Comparison of ENCODE assay signal across 23 mouse cellular contexts in genomic region chr2:167506546-167507260, GRCm38 (mm10). TPM values are rescaled to one million over a fixed set of nuclear protein-coding genes. Genes with fewer than 3 reads are reported as not detected.
DNase-seq lines count a peak whose midpoint lies in the region; ATAC-seq and TF ChIP-seq lines count a peak whose summit lies in the region.
"Had no signal": no experiment of that assay in that cellular context is flagged by ENCODE, and none has a peak within 500 bp of the region (broad histone marks: within the 10 kb centered on the region; RNA-seq: fewer than 3 reads in every experiment).

No protein-coding gene starts in this region.

- TF ChIP-seq POLR2A in cerebellum, adult 2 months (IDR thresholded peaks at IDR 0.05; ENCODE audit: borderline replicate concordance, insufficient read depth, low read length), result no peak

- H3K27me3 ChIP-seq in cerebellum, adult 2 months (ENCODE audit: control insufficient read depth, insufficient read depth, low read length), result no peaks in the 10 kb centered on the region
- H3K27me3 ChIP-seq in heart, embryonic 11.5 days (ENCODE audit: control insufficient read depth, insufficient read depth, low read length), result no peaks in the 10 kb centered on the region
- H3K27me3 ChIP-seq in lung, postnatal 0 days (replicated peaks; ENCODE audit: insufficient read depth, low read length), result no peaks in the 10 kb centered on the region
- H3K27me3 ChIP-seq: heart, embryonic 15.5 days; limb, embryonic 12.5 days; lung, embryonic 15.5 days had no signal

- H3K4me3 ChIP-seq in cerebellum, adult 2 months (replicated peaks; ENCODE audit: insufficient read depth, low read depth, low read length), result peak overlapping the region; percentile 16
- H3K4me3 ChIP-seq in heart, embryonic 11.5 days (ENCODE audit: low read depth, low read length), result no peak overlapping the region
- H3K4me3 ChIP-seq in lung, postnatal 0 days (ENCODE audit: low read depth, low read length), result no peak overlapping the region
- H3K4me3 ChIP-seq: heart, adult 2 months; heart, embryonic 15.5 days; limb, embryonic 12.5 days; lung, embryonic 15.5 days; myocyte had no signal

- peaks cover 12% of the 10 kb centered on the region for H3K36me3 ChIP-seq in heart, embryonic 11.5 days (ENCODE audit: control insufficient read depth, insufficient read depth, low read length)
- 0 out of 2 replicates have a peak, but pooled peaks cover 3% of the 10 kb centered on the region for H3K36me3 ChIP-seq in lung, postnatal 0 days (ENCODE audit: insufficient read depth, low read length)

- WGBS in cerebellum, adult 2 months, result 45% methylated on average over 10 of the region's 10 CpGs
- WGBS in heart, embryonic 11.5 days (ENCODE audit: insufficient replicate concordance), result 92% methylated on average over 10 of the region's 10 CpGs
- 69% methylated on average over 10 of the region's 10 CpGs for WGBS in lung, postnatal 0 days

- no peak for TF ChIP-seq EP300 in lung, postnatal 0 days (IDR thresholded peaks at IDR 0.05)

- no peak for ATAC-seq in heart, embryonic 11.5 days (replicated peaks; ENCODE audit: insufficient number of reproducible peaks, low FRiP score, low TSS enrichment)
- no peak for ATAC-seq in lung, postnatal 0 days
- ATAC-seq: CD4-positive, CD25-positive, alpha-beta regulatory T cell, adult 4 months; forebrain, embryonic 14.5 days; intestine, postnatal 0 days had no signal

- no peak for DNase-seq in cerebellum, adult 2 months
- no peak for DNase-seq in cerebellum, postnatal 10 days
- DNase-seq in heart, adult 11 months, result peak; percentile 87
- no peak for DNase-seq in lung, postnatal 0 days (ENCODE audit: low spot score)
- no peak for DNase-seq in lung, postnatal 25 days (ENCODE audit: low spot score)
- DNase-seq in ZHBTc4 (ENCODE audit: low read depth, low spot score), result peak; percentile 83
- DNase-seq: adrenal gland, postnatal 36 days; gastrocnemius, postnatal 25 days; heart, adult 2 months; heart, postnatal 4 days; right cerebral cortex, adult 18-20 months; right cerebral cortex, postnatal 4 days; thymus, postnatal 14 days had no signal

- TF ChIP-seq CTCF in cerebellum, adult 2 months (IDR thresholded peaks at IDR 0.05; ENCODE audit: borderline replicate concordance, insufficient read depth, low read depth, low read length), result no peak
- TF ChIP-seq CTCF in lung, postnatal 0 days (IDR thresholded peaks at IDR 0.05), result no peak

- H3K27ac ChIP-seq in cerebellum, adult 2 months (ENCODE audit: insufficient read depth, low read length), result no peak overlapping the region
- H3K27ac ChIP-seq in heart, embryonic 11.5 days (ENCODE audit: low read depth, low read length), result no peak overlapping the region
- H3K27ac ChIP-seq in lung, postnatal 0 days (ENCODE audit: low read length), result peak overlapping the region; percentile 68
- H3K27ac ChIP-seq: heart, adult 2 months; heart, embryonic 15.5 days; limb, embryonic 12.5 days; liver, embryonic 14.5 days had no signal

- H3K9me3 ChIP-seq in heart, embryonic 11.5 days (replicated peaks; ENCODE audit: control insufficient read depth, low read length), result no peaks in the 10 kb centered on the region
- no peaks in the 10 kb centered on the region for H3K9me3 ChIP-seq in lung, postnatal 0 days (ENCODE audit: low read length)
- H3K9me3 ChIP-seq: heart, embryonic 15.5 days; limb, embryonic 12.5 days; lung, embryonic 15.5 days had no signal

- no peak overlapping the region for H3K4me2 ChIP-seq in heart, embryonic 11.5 days
- H3K4me2 ChIP-seq in lung, postnatal 0 days (replicated peaks; ENCODE audit: low read depth, low read length), result peak overlapping the region; percentile 38
- H3K4me2 ChIP-seq: heart, embryonic 15.5 days; limb, embryonic 12.5 days; midbrain, embryonic 11.5 days had no signal

- peaks cover 24% of the 10 kb centered on the region for H3K4me1 ChIP-seq in cerebellum, adult 2 months (ENCODE audit: control insufficient read depth, insufficient read depth, low read length)
- peaks cover 33% of the 10 kb centered on the region; the same call in 1 of the 2 replicates for H3K4me1 ChIP-seq in heart, embryonic 11.5 days (ENCODE audit: control insufficient read depth, insufficient read depth, low read length)
- peaks cover 19% of the 10 kb centered on the region; the same call in 1 of the 2 replicates for H3K4me1 ChIP-seq in lung, postnatal 0 days (ENCODE audit: insufficient read depth, low read depth, low read length)

- no peak overlapping the region; the same call in 1 of the 2 replicates for H3K9ac ChIP-seq in heart, embryonic 11.5 days (ENCODE audit: low read depth, low read length)
- no peak overlapping the region for H3K9ac ChIP-seq in lung, postnatal 0 days (replicated peaks; ENCODE audit: low read depth)
- H3K9ac ChIP-seq: heart, embryonic 15.5 days; limb, embryonic 12.5 days; liver, embryonic 14.5 days; lung, embryonic 15.5 days had no signal

RNA-seq across cellular contexts. Expression of gene Spata2, which starts 14.0 kb away (rescaled TPM):
- 80.2 and 88.0 TPM in 2 replicates for polyA plus RNA-seq in cerebellum, adult 2 months (2012; rRNA removed)
- polyA plus RNA-seq in heart, embryonic 11.5 days (2014; fragmentation: Nextera tagmentation; extraction: Ambion mirVana), result 12.3 and 13.8 TPM in 2 replicates
- polyA plus RNA-seq in lung, postnatal 0 days (2015; fragmentation: Nextera tagmentation; extraction: Ambion mirVana), result 8.7 and 8.9 TPM in 2 replicates

RNA-seq across cellular contexts. Expression of gene Rnf114, which starts 14.3 kb away (rescaled TPM):
- polyA plus RNA-seq in cerebellum, adult 2 months (2012; rRNA removed), result 101 and 106 TPM in 2 replicates
- 58.9 and 68.6 TPM in 2 replicates for polyA plus RNA-seq in heart, embryonic 11.5 days (2014; fragmentation: Nextera tagmentation; extraction: Ambion mirVana)
- 111 and 119 TPM in 2 replicates for polyA plus RNA-seq in lung, postnatal 0 days (2015; fragmentation: Nextera tagmentation; extraction: Ambion mirVana)

RNA-seq across cellular contexts. Expression of gene Snai1, which starts 31.3 kb away (rescaled TPM):
- polyA plus RNA-seq in cerebellum, adult 2 months (2012; rRNA removed), result 1.1 and 1.9 TPM in 2 replicates
- polyA plus RNA-seq in heart, embryonic 11.5 days (2014; fragmentation: Nextera tagmentation; extraction: Ambion mirVana), result 21.1 and 23.1 TPM in 2 replicates
- 55.4 and 63.0 TPM in 2 replicates for polyA plus RNA-seq in lung, postnatal 0 days (2015; fragmentation: Nextera tagmentation; extraction: Ambion mirVana)

Comparison
In these comparisons a context has a peak if more than half of its experiments do, and no peak if none do; other contexts are left out.
1. DNase-seq: peak in heart, adult 11 months (single experiment) and ZHBTc4 (single experiment); none in cerebellum, adult 2 months (0 of 2), cerebellum, postnatal 10 days (0 of 2), lung, postnatal 0 days (single experiment) and lung, postnatal 25 days (single experiment).